Mouse (Mus musculus): ENCODE measurements around the gene Aamdc.

- TF ChIP-seq POLR2A (IDR thresholded peaks at IDR 0.05; ENCODE audit: low read depth, low read length): no peak; the same call in 1 of the 2 replicates
- TF ChIP-seq CTCF (IDR thresholded peaks at IDR 0.05; ENCODE audit: borderline replicate concordance, insufficient read depth, low read length): no peak
These were observed 912 bp upstream of the Aamdc start for GRCm38 (mm10) chr7:97579976-97580842.
